Mouse (Mus musculus): ENCODE results near the gene Ptprb. TPM values are rescaled to one million over a fixed set of nuclear protein-coding genes. Genes with fewer than 3 reads are reported as not detected.

Gene Ptprb
- polyA plus RNA-seq, 1 experiment from 2014 or later = 1.8 TPM

DNA sequence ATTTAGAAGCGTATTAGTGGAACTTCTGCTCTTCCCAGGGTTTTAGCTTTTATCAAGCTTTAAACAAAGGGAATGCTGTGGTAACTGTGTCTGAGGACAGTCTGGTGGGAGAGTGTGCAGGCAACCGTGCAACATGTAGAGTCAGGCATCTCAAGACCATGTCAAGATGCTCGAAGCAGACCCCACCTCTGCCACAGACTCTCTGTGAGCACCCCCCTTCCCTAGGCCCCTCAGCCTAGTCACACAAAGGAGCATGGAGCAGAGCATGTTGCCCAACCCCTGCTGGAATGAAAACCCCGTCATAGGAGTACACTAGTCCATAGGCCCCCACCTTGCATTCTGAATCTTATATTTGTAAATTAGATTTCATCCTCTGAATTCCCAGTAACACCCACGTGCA lies 13.8 kb upstream of the Ptprb start:
- no peak overlapping the region for H3K4me3 ChIP-seq (ENCODE audit: low read depth, low read length)
- H3K4me2 ChIP-seq (ENCODE audit: low read depth, severe bottlenecking) = no peak overlapping the region

GRCm38 (mm10) chr10:116264521-116264920 lies 10.8 kb upstream of the Ptprb start:
- WGBS = 86% methylated on average over 11 of the region's 11 CpGs
- Histone ChIP-seq H3K27me3 (ENCODE audit: control insufficient read depth, insufficient read depth, low read length) (no peaks in the 10 kb centered on the region), H3K4me3 (ENCODE audit: low read depth, low read length) (no peak overlapping the region), H3K4me2 (ENCODE audit: low read depth, severe bottlenecking) (no peak overlapping the region), H3K27ac (replicated peaks; ENCODE audit: low read depth, low read length) (no peak overlapping the region), H3K9ac (ENCODE audit: low read length) (no peak overlapping the region), H3K36me3 (ENCODE audit: control insufficient read depth, insufficient read depth, low read length) (no peaks in the 10 kb centered on the region), H3K9me3 (ENCODE audit: control insufficient read depth, low read length) (no peaks in the 10 kb centered on the region), H3K4me1 (ENCODE audit: control insufficient read depth, insufficient read depth, low read length) (no peaks in the 10 kb centered on the region)
- DNase-seq (ENCODE audit: low spot score) = no peak
- ATAC-seq (ENCODE audit: insufficient number of reproducible peaks, low FRiP score, low TSS enrichment, low read depth) = no peak

More for the DNA sequence above, 13.8 kb upstream of the Ptprb start:
- no peak overlapping the region for H3K27ac ChIP-seq (replicated peaks; ENCODE audit: low read depth, low read length)
- no peak overlapping the region for H3K9ac ChIP-seq (ENCODE audit: low read length)
- ATAC-seq (ENCODE audit: insufficient number of reproducible peaks, low FRiP score, low TSS enrichment, low read depth) (no peak), DNase-seq (ENCODE audit: low spot score) (no peak)
- H3K9me3 ChIP-seq (ENCODE audit: control insufficient read depth, low read length) = no peaks in the 10 kb centered on the region
- H3K4me1 ChIP-seq (ENCODE audit: control insufficient read depth, insufficient read depth, low read length) = no peaks in the 10 kb centered on the region
- H3K27me3 ChIP-seq (ENCODE audit: control insufficient read depth, insufficient read depth, low read length) = no peaks in the 10 kb centered on the region
- 78% methylated on average over 5 of the region's 5 CpGs for WGBS
- H3K36me3 ChIP-seq (ENCODE audit: control insufficient read depth, insufficient read depth, low read length) = no peaks in the 10 kb centered on the region

DNA sequence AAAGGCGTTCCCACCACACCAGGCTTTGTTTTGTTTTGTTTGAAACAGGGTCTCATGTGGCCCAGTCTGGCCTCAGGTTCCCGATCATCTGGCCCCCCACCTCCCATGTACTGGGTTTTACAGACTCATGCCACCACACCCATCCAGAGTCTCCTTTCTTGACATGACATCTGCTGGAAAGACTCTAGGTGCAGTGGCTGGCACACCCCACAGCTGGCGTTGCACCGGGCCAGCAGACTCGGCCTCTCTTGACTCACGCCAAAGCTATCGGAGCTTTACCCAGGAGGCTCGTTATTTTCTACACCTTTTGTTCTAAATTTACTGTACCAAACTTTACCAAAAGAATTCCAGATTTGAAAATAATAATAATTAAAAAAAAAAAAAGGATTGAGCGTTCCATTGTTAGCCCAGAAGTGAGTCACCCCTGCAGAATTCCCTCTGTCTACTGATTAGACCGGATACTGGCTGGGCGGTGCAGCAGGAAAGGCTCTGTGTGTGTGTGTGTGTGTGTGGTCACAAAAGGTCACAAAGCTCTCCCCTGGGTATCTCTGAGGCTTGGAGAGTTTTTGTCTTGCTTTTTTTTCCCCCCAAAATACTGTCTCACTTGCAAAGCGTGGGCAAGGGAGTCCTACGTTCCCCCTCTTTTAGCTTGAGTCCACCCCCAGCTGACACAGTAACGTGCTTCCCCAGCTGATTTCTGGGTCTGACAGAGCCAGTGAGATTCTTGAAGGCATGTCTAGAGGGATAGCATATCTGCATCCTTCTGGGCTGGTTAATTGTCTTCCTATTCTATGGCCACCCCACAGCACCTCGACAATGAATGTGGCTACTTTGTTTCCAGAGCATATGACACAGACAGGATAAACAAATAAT lies 8.5 kb upstream of the Ptprb start:
- no peak overlapping the region for H3K9ac ChIP-seq (ENCODE audit: low read length)
- DNase-seq (ENCODE audit: low spot score) (no peak), ATAC-seq (ENCODE audit: insufficient number of reproducible peaks, low FRiP score, low TSS enrichment, low read depth) (no peak)
- H3K4me2 ChIP-seq (ENCODE audit: low read depth, severe bottlenecking) = no peak overlapping the region
- H3K36me3 ChIP-seq (ENCODE audit: control insufficient read depth, insufficient read depth, low read length) = no peaks in the 10 kb centered on the region
- H3K9me3 ChIP-seq (ENCODE audit: control insufficient read depth, low read length) = no peaks in the 10 kb centered on the region
- H3K27me3 ChIP-seq (ENCODE audit: control insufficient read depth, insufficient read depth, low read length) = no peaks in the 10 kb centered on the region
- H3K4me1 ChIP-seq (ENCODE audit: control insufficient read depth, insufficient read depth, low read length) = no peaks in the 10 kb centered on the region
- H3K27ac ChIP-seq (replicated peaks; ENCODE audit: low read depth, low read length) = no peak overlapping the region
- no peak overlapping the region for H3K4me3 ChIP-seq (ENCODE audit: low read depth, low read length)
- WGBS = 87% methylated on average over 15 of the region's 15 CpGs

DNA sequence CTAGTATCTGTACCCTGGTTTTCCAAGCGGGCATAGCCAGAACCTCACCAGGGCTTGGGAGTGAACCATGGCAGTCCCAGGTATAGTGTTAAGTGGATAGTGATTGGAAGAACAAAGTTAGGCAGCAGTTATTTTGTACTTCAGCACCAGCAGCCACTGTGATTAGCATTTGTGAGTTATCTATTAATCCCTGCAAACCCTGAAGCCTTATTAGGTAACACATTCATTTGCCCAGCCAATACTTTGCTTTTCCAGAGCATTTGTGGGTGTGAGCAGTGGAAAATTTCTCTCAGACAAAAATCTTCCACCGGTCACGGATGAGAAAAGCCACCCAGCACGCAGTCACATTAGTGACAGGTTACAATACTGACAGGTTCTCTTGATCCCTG lies 7.9 kb upstream of the Ptprb start:
- no peaks in the 10 kb centered on the region for H3K27me3 ChIP-seq (ENCODE audit: control insufficient read depth, insufficient read depth, low read length)
- H3K4me2 ChIP-seq (ENCODE audit: low read depth, severe bottlenecking) = no peak overlapping the region
- H3K9ac ChIP-seq (ENCODE audit: low read length) = no peak overlapping the region
- WGBS = 84% methylated on average over 4 of the region's 4 CpGs
- ATAC-seq (ENCODE audit: insufficient number of reproducible peaks, low FRiP score, low TSS enrichment, low read depth) (no peak), DNase-seq (ENCODE audit: low spot score) (no peak)
- no peaks in the 10 kb centered on the region for H3K36me3 ChIP-seq (ENCODE audit: control insufficient read depth, insufficient read depth, low read length)
- H3K4me1 ChIP-seq (ENCODE audit: control insufficient read depth, insufficient read depth, low read length) = no peaks in the 10 kb centered on the region
- H3K27ac ChIP-seq (replicated peaks; ENCODE audit: low read depth, low read length) = no peak overlapping the region
- H3K9me3 ChIP-seq (ENCODE audit: control insufficient read depth, low read length) = no peaks in the 10 kb centered on the region
- H3K4me3 ChIP-seq (ENCODE audit: low read depth, low read length) = no peak overlapping the region

GRCm38 (mm10) chr10:116268343-116268742 lies 7.0 kb upstream of the Ptprb start:
- H3K4me1 ChIP-seq (ENCODE audit: control insufficient read depth, insufficient read depth, low read length) = no peaks in the 10 kb centered on the region
- no peaks in the 10 kb centered on the region for H3K36me3 ChIP-seq (ENCODE audit: control insufficient read depth, insufficient read depth, low read length)
- no peaks in the 10 kb centered on the region for H3K9me3 ChIP-seq (ENCODE audit: control insufficient read depth, low read length)
- no peak overlapping the region for H3K27ac ChIP-seq (replicated peaks; ENCODE audit: low read depth, low read length)
- no peak overlapping the region for H3K4me2 ChIP-seq (ENCODE audit: low read depth, severe bottlenecking)
- H3K4me3 ChIP-seq (ENCODE audit: low read depth, low read length) = no peak overlapping the region
- ATAC-seq (ENCODE audit: insufficient number of reproducible peaks, low FRiP score, low TSS enrichment, low read depth) (no peak), DNase-seq (ENCODE audit: low spot score) (no peak)
- H3K9ac ChIP-seq (ENCODE audit: low read length) = no peak overlapping the region
- H3K27me3 ChIP-seq (ENCODE audit: control insufficient read depth, insufficient read depth, low read length) = no peaks in the 10 kb centered on the region
- WGBS = 79% methylated on average over 4 of the region's 4 CpGs

GRCm38 (mm10) chr10:116270646-116271469 lies 4.5 kb upstream of the Ptprb start:
- H3K27ac ChIP-seq (replicated peaks; ENCODE audit: low read depth, low read length) = no peak overlapping the region
- no peak overlapping the region for H3K4me3 ChIP-seq (ENCODE audit: low read depth, low read length)
- 85% methylated on average over 12 of the region's 12 CpGs for WGBS
- no peak overlapping the region for H3K4me2 ChIP-seq (ENCODE audit: low read depth, severe bottlenecking)
- H3K9me3 ChIP-seq (ENCODE audit: control insufficient read depth, low read length) = no peaks in the 10 kb centered on the region
- ATAC-seq (ENCODE audit: insufficient number of reproducible peaks, low FRiP score, low TSS enrichment, low read depth) (no peak), DNase-seq (ENCODE audit: low spot score) (no peak)
- no peaks in the 10 kb centered on the region for H3K4me1 ChIP-seq (ENCODE audit: control insufficient read depth, insufficient read depth, low read length)
- no peak overlapping the region for H3K9ac ChIP-seq (ENCODE audit: low read length)
- H3K36me3 ChIP-seq (ENCODE audit: control insufficient read depth, insufficient read depth, low read length) = no peaks in the 10 kb centered on the region
- H3K27me3 ChIP-seq (ENCODE audit: control insufficient read depth, insufficient read depth, low read length) = no peaks in the 10 kb centered on the region

- no peak for ATAC-seq (ENCODE audit: insufficient number of reproducible peaks, low FRiP score, low TSS enrichment, low read depth)
- no peak overlapping the region for H3K9ac ChIP-seq (ENCODE audit: low read length)
- no peak overlapping the region for H3K4me2 ChIP-seq (ENCODE audit: low read depth, severe bottlenecking)
- 92% methylated on average over 10 of the region's 10 CpGs for WGBS
- H3K36me3 ChIP-seq (ENCODE audit: control insufficient read depth, insufficient read depth, low read length) = no peaks in the 10 kb centered on the region
- no peaks in the 10 kb centered on the region for H3K27me3 ChIP-seq (ENCODE audit: control insufficient read depth, insufficient read depth, low read length)
- H3K4me3 ChIP-seq (ENCODE audit: low read depth, low read length) = no peak overlapping the region
- no peak overlapping the region for H3K27ac ChIP-seq (replicated peaks; ENCODE audit: low read depth, low read length)
- DNase-seq (ENCODE audit: low spot score) = no peak
- no peaks in the 10 kb centered on the region for H3K9me3 ChIP-seq (ENCODE audit: control insufficient read depth, low read length)
- H3K4me1 ChIP-seq (ENCODE audit: control insufficient read depth, insufficient read depth, low read length) = no peaks in the 10 kb centered on the region
Measured at GRCm38 (mm10) chr10:116271470-116271915, 3.8 kb upstream of the Ptprb start.

DNA sequence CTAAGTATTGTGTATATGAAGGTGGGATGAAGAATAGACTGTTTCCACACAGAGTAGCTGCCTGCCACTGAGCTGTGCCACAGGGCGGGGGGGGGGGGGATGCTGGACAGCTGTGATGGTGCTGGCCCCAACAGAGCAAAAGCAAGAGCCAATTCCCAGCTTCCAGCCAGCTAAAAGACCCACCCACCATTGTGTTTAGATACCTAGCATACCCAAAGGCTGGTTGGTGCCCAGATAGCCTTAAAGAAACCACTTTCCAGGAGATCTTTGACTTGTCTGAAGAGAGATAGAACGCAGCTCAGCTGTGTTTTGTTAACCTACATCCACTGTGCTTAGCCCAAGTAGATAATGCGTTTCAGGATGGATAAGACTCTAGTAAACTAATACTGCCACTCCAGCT lies 3.2 kb upstream of the Ptprb start:
- H3K9ac ChIP-seq (ENCODE audit: low read length) = no peak overlapping the region
- no peaks in the 10 kb centered on the region for H3K36me3 ChIP-seq (ENCODE audit: control insufficient read depth, insufficient read depth, low read length)
- H3K9me3 ChIP-seq (ENCODE audit: control insufficient read depth, low read length) = no peaks in the 10 kb centered on the region
- H3K27ac ChIP-seq (replicated peaks; ENCODE audit: low read depth, low read length) = no peak overlapping the region
- no peaks in the 10 kb centered on the region for H3K4me1 ChIP-seq (ENCODE audit: control insufficient read depth, insufficient read depth, low read length)
- no peaks in the 10 kb centered on the region for H3K27me3 ChIP-seq (ENCODE audit: control insufficient read depth, insufficient read depth, low read length)
- DNase-seq (ENCODE audit: low spot score) (no peak), ATAC-seq (ENCODE audit: insufficient number of reproducible peaks, low FRiP score, low TSS enrichment, low read depth) (no peak)
- H3K4me3 ChIP-seq (ENCODE audit: low read depth, low read length) = no peak overlapping the region
- H3K4me2 ChIP-seq (ENCODE audit: low read depth, severe bottlenecking) = no peak overlapping the region
- WGBS = 73% methylated on average over 3 of the region's 3 CpGs
